ENCODE assay signal across 24 mouse cellular contexts in genomic region chr6:87712311-87712710, GRCm38 (mm10). TPM values are rescaled to one million over a fixed set of nuclear protein-coding genes. Genes with fewer than 3 reads are reported as not detected.
"Had no signal": no experiment of that assay in that cellular context is flagged by ENCODE, and none has a peak within 500 bp of the region (broad histone marks: within the 10 kb centered on the region; RNA-seq: fewer than 3 reads in every experiment).

No protein-coding gene starts in this region.

- H3K4me3 ChIP-seq: embryonic facial prominence, embryonic 10.5 days; embryonic facial prominence, embryonic 12.5 days; embryonic facial prominence, embryonic 13.5 days; embryonic facial prominence, embryonic 15.5 days; erythroblast, embryonic 14.5 days; forebrain, embryonic 10.5 days; forebrain, embryonic 12.5 days; forebrain, embryonic 13.5 days; forebrain, embryonic 15.5 days; gastrocnemius, adult 2 months; heart, adult 2 months; heart, embryonic 10.5 days had no signal

- H3K36me3 ChIP-seq: embryonic facial prominence, embryonic 10.5 days; embryonic facial prominence, embryonic 12.5 days; embryonic facial prominence, embryonic 13.5 days; embryonic facial prominence, embryonic 15.5 days; forebrain, embryonic 10.5 days; forebrain, embryonic 12.5 days; forebrain, embryonic 15.5 days; heart, embryonic 10.5 days had no signal

- H3K27me3 ChIP-seq: embryonic facial prominence, embryonic 12.5 days; embryonic facial prominence, embryonic 13.5 days; forebrain, embryonic 13.5 days; forebrain, embryonic 15.5 days had no signal

- DNase-seq: cerebellum, adult 9-11 months; cerebellum, postnatal 10 days; cerebellum, postnatal 14 days; cerebellum, postnatal 25 days; cerebellum, postnatal 36 days; embryo, embryonic 11 days; forebrain, postnatal 0 days; gastrocnemius, adult 2 months; gastrocnemius, postnatal 10 days; gastrocnemius, postnatal 14 days; gastrocnemius, postnatal 25 days; gastrocnemius, postnatal 36 days; heart, adult 18-20 months; heart, adult 2 months had no signal

RNA-seq across cellular contexts. Expression of gene Efcc1, which starts 18.4 kb away (rescaled TPM):
- polyA plus RNA-seq: erythroblast, embryonic 14.5 days had no signal
